Mouse (Mus musculus) mouse trophoblast stem cell (cell line): Measurements from ENCODE around the gene Eif1.

Source experiments
- in situ Hi-C, 2 experiments: fragments of 300-500 bp; cut with MseI, MboI; formaldehyde crosslinking; loops; 2 replicates in 1 of 2; 3 replicates in 1 of 2; pipeline ENCODE4 v1.15.1; 2025

Gene Eif1

GRCm38 (mm10) chr11:100352076-100352857 is 32.6 kb downstream of the Eif1 start:
- in situ Hi-C loops, result no loop called here

- in situ Hi-C loops, result no loop called here
Measured at GRCm38 (mm10) chr11:100355151-100355951, 35.7 kb downstream of the Eif1 start.

DNA sequence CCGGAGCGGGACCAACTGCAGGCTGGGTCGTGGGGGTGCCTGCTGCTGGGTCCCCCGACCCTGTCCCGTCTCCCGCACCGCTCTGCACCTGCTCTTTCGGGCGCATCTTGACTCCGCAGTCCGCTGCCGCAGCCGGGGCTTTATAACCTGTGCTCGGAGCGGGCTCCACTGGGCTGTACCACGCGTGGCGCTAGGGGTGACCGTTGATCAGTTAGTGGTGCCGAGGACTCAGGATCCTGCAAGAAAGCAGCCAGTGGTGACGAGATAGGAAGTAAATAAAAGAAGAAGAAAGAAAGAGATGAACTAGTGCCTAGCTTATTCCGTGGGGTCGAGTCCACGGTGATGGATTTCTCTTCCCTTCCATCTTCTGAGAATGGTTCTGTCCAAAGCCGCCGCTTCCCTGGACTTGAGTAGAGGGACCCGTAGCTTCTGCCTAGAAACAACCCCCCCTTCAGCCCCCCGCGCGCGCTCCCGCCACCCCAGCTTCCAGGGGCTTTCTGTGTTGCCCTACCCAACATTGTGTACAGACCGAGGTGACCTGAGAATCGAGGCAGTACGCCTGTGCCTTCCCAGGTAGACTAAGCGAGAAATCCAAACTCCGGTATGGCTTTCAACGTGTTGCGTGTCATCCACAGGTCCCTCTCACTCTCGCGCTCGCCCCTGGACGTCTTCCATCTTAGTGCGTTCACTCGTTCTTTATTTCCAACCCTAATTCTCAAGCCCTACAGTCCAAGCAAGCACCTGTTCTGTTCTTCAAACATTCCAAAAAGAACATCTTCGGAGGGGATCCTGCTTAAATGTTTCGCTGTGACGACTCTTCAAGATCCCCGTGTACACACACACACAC is 36.5 kb downstream of the Eif1 start, which contains the start of gene Hap1:
Hap1 (minus strand) TSS at position 157 of the 847 bp plus-strand sequence.
- in situ Hi-C loops, result no loop called here

DNA sequence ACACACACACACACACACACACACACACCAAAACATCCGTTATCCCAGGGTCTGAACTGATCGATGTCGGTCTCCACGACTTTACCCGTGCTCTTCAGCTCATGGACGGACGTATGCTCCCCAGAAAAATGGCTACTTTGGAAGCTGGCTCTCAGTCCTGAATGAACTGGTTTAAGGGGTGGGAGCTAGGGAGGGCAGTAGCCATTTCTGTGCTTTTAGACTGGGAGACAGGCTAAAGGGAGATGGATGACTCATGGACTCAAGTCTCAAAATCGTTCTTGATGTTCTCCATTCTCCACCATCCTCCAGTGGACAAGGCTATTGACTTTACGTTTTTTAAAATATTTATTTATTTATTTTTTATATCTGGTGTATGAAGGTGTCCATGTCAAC is 37.1 kb downstream of the Eif1 start:
- in situ Hi-C loops, result no loop called here

GRCm38 (mm10) chr11:100357408-100357807 is 37.7 kb downstream of the Eif1 start:
- in situ Hi-C loops, result no loop called here

DNA sequence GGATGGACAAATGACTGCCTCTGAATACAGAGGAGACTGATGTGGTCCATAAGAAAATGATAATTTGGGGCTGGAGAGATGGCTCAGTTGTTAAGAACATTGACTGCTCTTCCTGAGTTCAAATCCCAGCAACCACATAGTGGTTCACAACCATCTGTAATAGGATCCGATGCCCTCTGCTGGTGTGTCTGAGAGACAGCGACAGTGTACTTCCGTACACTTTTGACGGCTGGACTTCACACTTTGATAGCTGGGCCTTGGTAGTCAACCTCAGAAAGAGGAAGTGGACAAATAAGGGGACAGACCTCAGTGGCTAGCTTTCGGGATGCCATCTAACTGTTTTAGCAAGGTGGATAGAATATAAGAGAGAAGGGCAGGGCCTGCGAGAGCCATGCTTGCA is 40.5 kb downstream of the Eif1 start:
- in situ Hi-C loops, result loop anchor here (5.0 to 10.0 kb wide), 2 partner anchors 47 to 115 kb away; partner anchors contain the start of gene Klhl11 (in 1 of the 2)

- in situ Hi-C loops, result loop anchor here (5.0 to 10.0 kb wide), 2 partner anchors 46 to 114 kb away; partner anchors contain the start of gene Klhl11 (in 1 of the 2)
Measured at GRCm38 (mm10) chr11:100361059-100361458, 41.4 kb downstream of the Eif1 start.

DNA sequence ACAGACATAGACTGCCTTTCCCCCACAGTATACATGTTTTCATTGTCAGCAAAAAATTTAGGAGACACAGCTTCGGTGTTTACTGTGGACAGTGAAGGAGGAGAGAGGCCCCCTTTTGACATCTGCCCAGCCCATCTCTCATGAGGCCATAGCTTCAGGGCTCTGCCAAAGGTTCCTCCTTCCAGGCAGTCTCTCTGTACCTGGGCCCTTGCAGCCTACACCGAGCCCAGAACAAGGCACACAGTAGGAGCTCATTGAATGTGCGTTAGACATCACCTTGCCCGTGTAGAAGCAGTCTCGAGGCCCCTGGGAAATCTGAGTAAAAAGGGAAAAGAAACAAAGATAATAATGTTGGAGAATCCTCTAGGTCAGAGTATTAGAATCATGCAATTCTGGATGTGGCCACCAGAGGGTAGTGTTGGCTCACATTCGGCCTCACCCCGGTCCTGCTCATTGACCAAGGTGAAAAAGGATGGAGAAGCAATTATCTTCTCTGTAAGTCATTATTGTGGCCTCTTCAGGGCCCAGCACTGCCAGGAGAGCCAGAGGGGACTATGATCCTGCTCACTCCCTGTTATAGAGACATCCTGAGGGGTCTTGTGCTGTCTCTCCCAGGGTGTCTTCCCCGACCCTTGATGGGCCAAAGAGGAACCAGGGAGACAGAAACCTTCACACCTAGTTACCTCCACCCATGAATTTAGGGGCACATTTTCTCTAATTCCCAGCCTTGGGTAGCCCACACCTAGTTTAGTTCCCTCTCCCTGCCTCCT is 42.7 kb downstream of the Eif1 start:
- in situ Hi-C loops, result loop anchor here (5.0 to 10.0 kb wide), 2 partner anchors 45 to 112 kb away; partner anchors contain the start of gene Klhl11 (in 1 of the 2)

GRCm38 (mm10) chr11:100362979-100363562 is 43.4 kb downstream of the Eif1 start:
- in situ Hi-C loops, result loop anchor here (5.0 to 10.0 kb wide), 2 partner anchors 44 to 112 kb away; partner anchors contain the start of gene Klhl11 (in 1 of the 2)

DNA sequence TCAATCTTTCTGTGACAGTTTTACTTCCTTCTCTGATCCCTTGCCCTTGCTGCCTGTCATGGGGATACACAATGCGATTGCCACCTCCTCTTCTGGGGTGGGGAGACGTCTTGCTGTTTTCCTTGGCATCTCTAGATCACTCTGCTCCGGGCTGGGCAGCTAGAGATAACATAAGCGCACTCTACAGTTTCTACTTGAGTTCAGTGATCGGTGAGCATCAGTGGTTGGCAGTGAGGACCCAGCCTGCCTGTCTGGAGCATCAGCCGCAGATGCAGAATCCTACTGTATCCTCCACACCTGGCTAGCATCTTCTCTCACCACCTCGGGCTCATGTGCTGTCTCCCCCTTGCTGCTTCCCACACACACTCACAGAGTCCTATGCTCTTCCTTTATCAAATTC is 49.5 kb downstream of the Eif1 start:
- in situ Hi-C loops, result loop anchor here in 1 of 2 experiments (5.0 to 10.0 kb wide), 2 partner anchors 38 to 106 kb away; partner anchors contain the start of gene Klhl11

- in situ Hi-C loops, result loop anchor here in 1 of 2 experiments (5.0 to 10.0 kb wide), 2 partner anchors 37 to 105 kb away; partner anchors contain the start of gene Klhl11
Measured at GRCm38 (mm10) chr11:100369822-100370221, 50.1 kb downstream of the Eif1 start.
